Mouse (Mus musculus) heart, embryonic 14.5 days (tissue): Measurements from ENCODE around the gene Ddn. TPM values are rescaled to one million over a fixed set of nuclear protein-coding genes. Genes with fewer than 3 reads are reported as not detected.
A peak's percentile ranks its signal among the peaks of the same experiment; 100 is the strongest.

ENCODE experiments used
- ATAC-seq: fragments of 200-750 bp; cut with Nextera tagmentation; 2 replicates; pipeline ENCODE4 v1.8.0; 2017; ENCODE audit warnings: low read depth, moderate TSS enrichment; ENCODE audit not compliant: insufficient number of reproducible peaks, insufficient read depth, low FRiP score
- H3K27ac ChIP-seq, 2 experiments: fragments of 200-500 bp in 1 of 2; fragments of 300-500 bp in 1 of 2; sonication (generic) in 1 of 2; replicated peaks in 1 of 2; 2 replicates each; pipeline ENCODE4 v1.5.1; 2012 to 2014; ENCODE audit warnings: low read depth in 2 of 2, low read length in 2 of 2, control low read depth in 1 of 2, mild to moderate bottlenecking in 1 of 2, mixed read lengths in 1 of 2; ENCODE audit not compliant: control insufficient read depth in 1 of 2, insufficient read depth in 1 of 2
- H3K27me3 ChIP-seq: fragments of 300-500 bp; sonication (generic); 2 replicates; pipeline ENCODE4 v1.6.1; 2014; ENCODE audit warnings: mild to moderate bottlenecking, low read length, control low read depth; ENCODE audit not compliant: control insufficient read depth, insufficient read depth
- H3K36me3 ChIP-seq: fragments of 300-500 bp; sonication (generic); 2 replicates; pipeline ENCODE4 v1.6.1; 2014; ENCODE audit warnings: mild to moderate bottlenecking, control low read depth, low read length, mixed read lengths; ENCODE audit not compliant: control insufficient read depth, insufficient read depth
- H3K4me1 ChIP-seq, 2 experiments: fragments of 200-500 bp in 1 of 2; fragments of 300-500 bp in 1 of 2; sonication (generic) in 1 of 2; 2 replicates each; pipeline ENCODE4 v1.6.1; 2012 to 2014; ENCODE audit warnings: low read length in 2 of 2, control low read depth in 1 of 2, mixed read lengths in 1 of 2; ENCODE audit not compliant: control insufficient read depth in 2 of 2, insufficient read depth in 2 of 2
- H3K4me2 ChIP-seq: fragments of 300-500 bp; sonication (generic); 2 replicates; pipeline ENCODE4 v1.6.1; 2014; ENCODE audit warnings: mild to moderate bottlenecking, low read length
- H3K4me3 ChIP-seq, 2 experiments: fragments of 200-500 bp in 1 of 2; fragments of 300-500 bp in 1 of 2; sonication (generic) in 1 of 2; 2 replicates each; pipeline ENCODE4 v1.5.1; 2012 to 2014; ENCODE audit warnings: low read length in 2 of 2, mild to moderate bottlenecking in 2 of 2, control low read depth in 1 of 2, low read depth in 1 of 2, moderate library complexity in 1 of 2; ENCODE audit not compliant: control insufficient read depth in 1 of 2, insufficient read depth in 1 of 2
- H3K9ac ChIP-seq: fragments of 300-500 bp; sonication (generic); 2 replicates; pipeline ENCODE4 v1.6.1; 2014; ENCODE audit warnings: mild to moderate bottlenecking, low read length
- H3K9me3 ChIP-seq: fragments of 300-500 bp; sonication (generic); 2 replicates; pipeline ENCODE4 v1.6.1; 2016; ENCODE audit warnings: low read length, control low read depth; ENCODE audit not compliant: control insufficient read depth
- WGBS: fragments of 180-500 bp; shearing (Covaris S2); extraction: QIAGEN DNeasy Blood & Tissue Kit; methylation state at CpG from one replicate; pipeline ENCODE4 v1.1.7; 2014; 5-methylcytosine and 5-hydroxymethylcytosine counted together
- polyA plus RNA-seq: library from polyadenylated mRNA; unstranded; fragments of >200 nt; fragmentation: Nextera tagmentation; extraction: Ambion mirVana; gene quantifications from 2 replicates; pipeline ENCODE4 v1.2.1, GENCODE M21; 2014

Ddn gene
- polyA plus RNA-seq, 1 experiment from 2014 or later: 0.22 TPM

GRCm38 (mm10) chr15:98830736-98831683, 21.7 kb upstream of the Ddn start, which contains the start of gene Prkag1:
TSS of gene Prkag1 (minus strand) at chr15:98831521.
- H3K4me1 ChIP-seq: peaks cover 14 to 30% of the 10 kb centered on the region in 2 experiments
- peak; percentile 91 for ATAC-seq

GRCm38 (mm10) chr15:98827611-98828011, 18.3 kb upstream of the Ddn start:
- Histone ChIP-seq H3K27ac (no peak overlapping the region; a peak in 1 of 4 replicates), H3K9me3 (no peaks in the 10 kb centered on the region), H3K4me1 (peaks cover 10 to 21% of the 10 kb centered on the region in 2 experiments), H3K36me3 (peaks cover 37% of the 10 kb centered on the region), H3K4me2 (no peak overlapping the region), H3K4me3 (no peak overlapping the region), H3K27me3 (no peaks in the 10 kb centered on the region), H3K9ac (no peak overlapping the region)
- no peak for ATAC-seq
- 74% methylated on average over 7 of the region's 7 CpGs for WGBS

More at GRCm38 (mm10) chr15:98830736-98831683, 21.7 kb upstream of the Ddn start, which contains the start of gene Prkag1:
- Histone ChIP-seq H3K27ac (peak within 1 kb of the TSS; percentile 97 to 99), H3K4me3 (peak within 1 kb of the TSS; percentile 74 to 83), H3K36me3 (peaks cover 41% of the 10 kb centered on the region), H3K27me3 (no peaks in the 10 kb centered on the region), H3K9ac (peak within 1 kb of the TSS; percentile 97), H3K9me3 (no peaks in the 10 kb centered on the region), H3K4me2 (peak within 1 kb of the TSS; percentile 69)
- under 1% methylated on average over 65 of the region's 66 CpGs for WGBS

- Histone ChIP-seq H3K36me3 (peaks cover 65% of the 10 kb centered on the region), H3K27ac (no peak overlapping the region), H3K27me3 (no peaks in the 10 kb centered on the region), H3K9ac (no peak overlapping the region), H3K4me2 (no peak overlapping the region), H3K4me3 (no peak overlapping the region), H3K4me1 (peaks cover 9 to 25% of the 10 kb centered on the region in 2 experiments), H3K9me3 (no peaks in the 10 kb centered on the region)
- 61% methylated on average over 3 of the region's 3 CpGs for WGBS
- no peak for ATAC-seq
These were observed 14.1 kb upstream of the Ddn start for GRCm38 (mm10) chr15:98823434-98823833.

- H3K36me3 ChIP-seq: peaks cover 62% of the 10 kb centered on the region
- no peaks in the 10 kb centered on the region for H3K27me3 ChIP-seq
- H3K4me2 ChIP-seq: no peak overlapping the region
- no peak overlapping the region for H3K4me3 ChIP-seq
- WGBS: 91% methylated on average over 5 of the region's 5 CpGs
- no peak overlapping the region for H3K9ac ChIP-seq
- peaks cover 5 to 16% of the 10 kb centered on the region in 2 experiments; a peak in 3 of 4 replicates for H3K4me1 ChIP-seq
- ATAC-seq: no peak
- no peaks in the 10 kb centered on the region for H3K9me3 ChIP-seq
- no peak overlapping the region for H3K27ac ChIP-seq
These were observed 12.9 kb upstream of the Ddn start for GRCm38 (mm10) chr15:98822147-98822546.

- Histone ChIP-seq H3K9me3 (no peaks in the 10 kb centered on the region), H3K36me3 (peaks cover 68% of the 10 kb centered on the region), H3K27ac (no peak overlapping the region), H3K4me1 (peaks cover 5 to 11% of the 10 kb centered on the region in 2 experiments; a peak in 3 of 4 replicates), H3K9ac (no peak overlapping the region), H3K27me3 (no peaks in the 10 kb centered on the region), H3K4me3 (no peak overlapping the region), H3K4me2 (no peak overlapping the region)
- ATAC-seq: no peak
- 45% methylated on average over 10 of the region's 10 CpGs for WGBS
These were observed 12.1 kb upstream of the Ddn start for GRCm38 (mm10) chr15:98821403-98821802.

GRCm38 (mm10) chr15:98820937-98821336, 11.6 kb upstream of the Ddn start:
- ATAC-seq: no peak
- H3K27me3 ChIP-seq: no peaks in the 10 kb centered on the region
- H3K9ac ChIP-seq: peak overlapping the region; percentile 51; the same call in 1 of the 2 replicates
- peak overlapping the region; percentile 7 to 48; a peak in 1 of 4 replicates for H3K27ac ChIP-seq
- no peak overlapping the region for H3K4me2 ChIP-seq
- peaks cover 72% of the 10 kb centered on the region for H3K36me3 ChIP-seq
- 66% methylated on average over 4 of the region's 4 CpGs for WGBS
- H3K4me3 ChIP-seq: no peak overlapping the region
- H3K9me3 ChIP-seq: no peaks in the 10 kb centered on the region
- H3K4me1 ChIP-seq: peaks cover 5 to 11% of the 10 kb centered on the region in 2 experiments; a peak in 3 of 4 replicates

GRCm38 (mm10) chr15:98818171-98818570, 8.9 kb upstream of the Ddn start:
- 91% methylated on average over 7 of the region's 7 CpGs for WGBS
- no peak for ATAC-seq
- Histone ChIP-seq H3K4me1 (peaks cover 5 to 11% of the 10 kb centered on the region in 2 experiments; a peak in 3 of 4 replicates), H3K4me3 (no peak overlapping the region), H3K36me3 (peaks cover 74% of the 10 kb centered on the region), H3K27me3 (no peaks in the 10 kb centered on the region), H3K9ac (no peak overlapping the region), H3K4me2 (no peak overlapping the region), H3K9me3 (no peaks in the 10 kb centered on the region), H3K27ac (no peak overlapping the region)
